In the genomic region with DNA sequence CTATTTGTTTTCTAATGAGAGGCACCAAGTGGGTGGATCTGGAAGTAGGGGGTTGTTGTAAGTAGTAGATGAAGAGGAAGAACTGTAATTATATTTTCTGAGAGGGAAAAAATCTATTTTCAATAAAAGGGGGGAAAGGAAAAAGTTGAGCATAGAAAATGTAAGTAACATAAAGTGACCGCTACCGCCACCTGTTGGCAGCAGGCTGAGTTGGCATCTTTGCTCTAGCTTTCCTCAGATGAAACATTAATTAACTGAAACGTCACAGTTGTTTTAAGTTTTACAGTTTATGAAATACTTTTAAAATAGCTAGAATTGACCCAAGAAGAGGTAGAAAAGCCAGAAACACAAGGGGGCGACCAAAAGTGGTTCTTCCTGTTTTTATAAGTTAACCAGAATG, we compare ENCODE assay signal across 8 mouse cellular contexts. TPM values are rescaled to one million over a fixed set of nuclear protein-coding genes. Genes with fewer than 3 reads are reported as not detected.
A peak's percentile ranks its signal among the peaks of the same experiment; 100 is the strongest.
DNase-seq lines count a peak whose midpoint lies in the region; TF ChIP-seq lines count a peak whose summit lies in the region.

No protein-coding gene starts in this region.

- no peak overlapping the region for H3K4me3 ChIP-seq in gastrocnemius, adult 2 months
- H3K4me3 ChIP-seq in cerebellum, adult 2 months (replicated peaks; ENCODE audit: insufficient read depth, low read depth, low read length), result no peak overlapping the region

- no peaks in the 10 kb centered on the region for H3K4me1 ChIP-seq in cerebellum, adult 2 months (ENCODE audit: control insufficient read depth, insufficient read depth, low read length)

- intact Hi-C loops in gastrocnemius, adult 2 months (cut with DNase I), result loop anchor here (2.0 kb wide), 1 partner anchor 275 kb away; no protein-coding TSS in a partner anchor

- no peaks in the 10 kb centered on the region for H3K27me3 ChIP-seq in cerebellum, adult 2 months (ENCODE audit: control insufficient read depth, insufficient read depth, low read length)

- WGBS in cerebellum, adult 2 months, result 4% methylated on average over 4 of the region's 4 CpGs

- H3K27ac ChIP-seq in gastrocnemius, adult 2 months, result no peak overlapping the region
- no peak overlapping the region for H3K27ac ChIP-seq in cerebellum, adult 2 months (ENCODE audit: insufficient read depth, low read length)

- TF ChIP-seq POLR2A in cerebellum, adult 2 months (IDR thresholded peaks at IDR 0.05; ENCODE audit: borderline replicate concordance, insufficient read depth, low read length), result no peak

- TF ChIP-seq CTCF in gastrocnemius, adult 2 months (IDR thresholded peaks at IDR 0.05), result peak; percentile 86
- peak; percentile 78 for TF ChIP-seq CTCF in cerebellum, adult 2 months (IDR thresholded peaks at IDR 0.05; ENCODE audit: borderline replicate concordance, insufficient read depth, low read depth, low read length)

- DNase-seq in gastrocnemius, adult 2 months, result peak; percentile 50
- DNase-seq in gastrocnemius, adult 8-10 months (ENCODE audit: low spot score in 2 of 2), result no peak
- peak; percentile 15 to 35 for DNase-seq in right cerebral cortex, adult 2 months (ENCODE audit: low spot score in 2 of 2)
- DNase-seq in right cerebral cortex, postnatal 10 days (ENCODE audit: low spot score in 2 of 2), result no peak
- peak; percentile 39 to 63 for DNase-seq in cerebellum, adult 2 months
- DNase-seq in induced T-regulatory cell, adult 2 months (ENCODE audit: low read depth), result peak; percentile 73
- DNase-seq in natural killer cell, adult 2 months (ENCODE audit: low spot score in 2 of 2), result peak; percentile 25 to 49
- no peak for DNase-seq in layer of hippocampus, postnatal 36 days

RNA-seq across cellular contexts. Expression of gene Cdyl2, which starts 22.8 kb away (rescaled TPM):
- total RNA-seq in gastrocnemius, adult 2 months (2021), result 1 to 10 TPM; 2.8 to 3.3 TPM
- 1 to 10 TPM; 2.7 to 4.8 (median 3.2) TPM for total RNA-seq in gastrocnemius, adult 8-10 months (2022)
- 6.5 and 7.6 TPM in 2 replicates for polyA plus RNA-seq in cerebellum, adult 2 months (2012; rRNA removed)
- total RNA-seq in layer of hippocampus, postnatal 36 days (2021), result 1 to 10 TPM; 9.5 to 9.9 TPM

Comparison
In these comparisons a context has a peak if more than half of its experiments do, and no peak if none do; other contexts are left out.
1. DNase-seq: peak in gastrocnemius, adult 2 months (single experiment), right cerebral cortex, adult 2 months (2 of 2), cerebellum, adult 2 months (2 of 2), induced T-regulatory cell, adult 2 months (single experiment) and natural killer cell, adult 2 months (2 of 2); none in gastrocnemius, adult 8-10 months (0 of 2), right cerebral cortex, postnatal 10 days (0 of 2) and layer of hippocampus, postnatal 36 days (0 of 2).